Mouse (Mus musculus) urinary bladder, adult 2 months (tissue): ENCODE results near the gene Srsx. TPM values are rescaled to one million over a fixed set of nuclear protein-coding genes. Genes with fewer than 3 reads are reported as not detected.
"Not testable (repeated sequence)": the region's sequence is repeated elsewhere in the genome, so short reads cannot be mapped to it uniquely, and the experiment has no call there.

Source experiments
- DNase-seq: peaks from one replicate; pipeline ENCODE4 v3.0.0; 2022; ENCODE audit warnings: low spot score
- polyA plus RNA-seq: library from polyadenylated mRNA; depleted of rRNA; stranded (reverse); fragments of >200 nt; gene quantifications from 2 replicates; pipeline ENCODE4 v1.2.3, GENCODE M21; 2012; rRNA removed

Srsx gene
- polyA plus RNA-seq: not detected in 2 replicates

DNA sequence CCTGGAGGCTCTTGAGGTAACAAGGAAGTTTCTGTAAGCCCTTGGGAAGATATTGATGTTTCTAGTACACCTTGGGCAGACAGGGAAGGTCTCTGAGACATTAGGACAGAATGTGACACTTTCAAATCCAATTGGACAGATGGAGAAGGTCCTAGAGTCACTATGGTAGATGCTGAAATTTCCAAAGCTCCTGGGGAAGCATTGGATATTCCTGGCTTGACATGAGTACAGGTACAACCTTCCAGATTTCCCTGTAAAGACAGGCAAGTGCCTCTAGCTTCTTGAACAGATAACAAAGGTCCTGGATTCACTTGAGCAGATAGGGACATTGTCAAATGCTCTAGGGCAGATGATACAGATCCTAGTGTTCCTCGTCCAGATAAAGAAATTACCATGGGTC is at the start of gene Srsx:
Gene Srsx (minus strand): TSS at position 101 of the 400 bp plus-strand sequence.
- not testable (repeated sequence) for DNase-seq

DNA sequence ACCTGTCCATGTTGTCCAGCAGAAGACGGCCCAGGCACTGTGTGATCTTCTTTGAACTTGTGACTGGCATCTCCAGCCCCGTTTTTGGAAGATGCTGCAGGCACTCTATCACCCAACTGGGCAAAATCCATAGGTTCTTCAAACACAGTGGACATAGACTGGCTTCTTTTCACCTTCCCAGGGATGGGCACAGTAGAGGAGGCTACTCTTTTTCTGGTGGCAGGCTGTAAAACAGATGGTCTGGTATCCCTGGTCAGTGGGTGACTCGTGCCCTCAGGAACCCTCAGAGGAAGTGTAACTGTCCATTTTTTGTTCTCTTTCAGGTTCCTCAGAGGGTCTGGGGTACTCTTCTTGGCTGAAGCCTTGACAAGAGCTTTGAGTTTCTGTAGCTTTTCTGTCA is 24.5 kb upstream of the Srsx start, which contains the start of gene Gm17577:
Gene Gm17577 (minus strand): TSS at position 101 of the 400 bp plus-strand sequence.
- DNase-seq: not testable (repeated sequence)

Other genes starting within 250 kb of the Srsx start
- not detected in 2 replicates for gene Gm17521, start 192.8 kb downstream of the Srsx start, polyA plus RNA-seq
- gene Cldn34c1, start 119.0 kb downstream of the Srsx start, polyA plus RNA-seq: 6.8 and 8.1 TPM in 2 replicates
- not detected in 2 replicates for gene Gm17577, start 24.4 kb upstream of the Srsx start, polyA plus RNA-seq